Mouse (Mus musculus): ENCODE measurements around the gene Mup1.
"Not testable (repeated sequence)": the region's sequence is repeated elsewhere in the genome, so short reads cannot be mapped to it uniquely, and the experiment has no call there.

The Mup1 gene

GRCm38 (mm10) chr4:60501860-60502259 lies at the start of gene Mup1:
TSS of gene Mup1 (minus strand) at chr4:60501960.
- not testable (repeated sequence) for DNase-seq (ENCODE audit: low spot score)
